Mouse (Mus musculus): ENCODE results near the gene Anks1. TPM values are rescaled to one million over a fixed set of nuclear protein-coding genes. Genes with fewer than 3 reads are reported as not detected.

Gene Anks1
- 12.4 and 14.4 TPM in 2 replicates for polyA plus RNA-seq (2015; fragmentation: Nextera tagmentation; extraction: Ambion mirVana)

- under 1% methylated on average over 71 of the region's 78 CpGs for whole genome bisulfite sequencing
- no peaks in the 10 kb centered on the region for H3K9me3 ChIP-seq (replicated peaks)
- peaks cover 18% of the 10 kb centered on the region for H3K36me3 ChIP-seq
- H3K27me3 ChIP-seq, result no peaks in the 10 kb centered on the region
- peak; percentile 91 for ATAC-seq (replicated peaks; ENCODE audit: low FRiP score)
- peak within 1 kb of the TSS; percentile 94 for H3K4me3 ChIP-seq (replicated peaks)
- H3K4me1 ChIP-seq, result peaks cover 39% of the 10 kb centered on the region
- peak within 1 kb of the TSS; percentile 88 for H3K4me2 ChIP-seq
- H3K9ac ChIP-seq, result peak within 1 kb of the TSS; percentile 93
- peak within 1 kb of the TSS; percentile 92 for H3K27ac ChIP-seq
Measured at GRCm38 (mm10) chr17:27908888-27909621, at the start of gene Anks1. Gene Anks1, plus strand, starts transcription at chr17:27909306.

GRCm38 (mm10) chr17:27865461-27865860, 43.6 kb upstream of the Anks1 start:
- Histone ChIP-seq H3K4me1 (0 out of 2 replicates have a peak, but pooled peaks cover 3% of the 10 kb centered on the region), H3K4me3 (replicated peaks) (no peak overlapping the region), H3K4me2 (no peak overlapping the region), H3K27ac (no peak overlapping the region), H3K9me3 (replicated peaks) (no peaks in the 10 kb centered on the region), H3K9ac (no peak overlapping the region), H3K36me3 (no peaks in the 10 kb centered on the region; the same call in 1 of the 2 replicates), H3K27me3 (no peaks in the 10 kb centered on the region)
- ATAC-seq (replicated peaks; ENCODE audit: low FRiP score), result no peak
- WGBS, result 86% methylated on average over 2 of the region's 2 CpGs

DNA sequence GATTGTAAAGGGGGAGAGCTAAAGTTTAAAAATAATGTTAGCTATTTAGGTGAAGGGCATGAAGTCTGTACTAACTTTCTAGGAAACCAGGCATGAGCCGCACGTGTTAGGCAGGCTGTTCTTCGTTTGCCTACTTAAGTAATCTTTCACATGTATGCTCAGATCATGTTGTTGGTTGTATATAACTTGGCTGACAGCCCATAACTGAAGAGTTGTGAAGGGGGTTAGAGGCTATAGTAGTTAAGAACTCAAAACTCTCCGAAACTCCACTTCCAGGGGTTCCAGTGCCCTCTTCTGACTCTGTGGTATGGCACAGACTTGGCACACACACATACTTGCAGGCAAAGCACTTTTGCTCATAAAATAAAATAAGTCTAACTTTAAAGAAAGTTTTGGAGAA, 42.4 kb upstream of the Anks1 start:
- Histone ChIP-seq H3K4me3 (replicated peaks) (no peak overlapping the region), H3K9me3 (replicated peaks) (no peaks in the 10 kb centered on the region), H3K36me3 (no peaks in the 10 kb centered on the region; the same call in 1 of the 2 replicates), H3K4me2 (no peak overlapping the region), H3K4me1 (0 out of 2 replicates have a peak, but pooled peaks cover 1% of the 10 kb centered on the region), H3K27ac (no peak overlapping the region), H3K9ac (no peak overlapping the region), H3K27me3 (no peaks in the 10 kb centered on the region)
- no peak for ATAC-seq (replicated peaks; ENCODE audit: low FRiP score)
- WGBS, result 80% methylated on average over 4 of the region's 4 CpGs

DNA sequence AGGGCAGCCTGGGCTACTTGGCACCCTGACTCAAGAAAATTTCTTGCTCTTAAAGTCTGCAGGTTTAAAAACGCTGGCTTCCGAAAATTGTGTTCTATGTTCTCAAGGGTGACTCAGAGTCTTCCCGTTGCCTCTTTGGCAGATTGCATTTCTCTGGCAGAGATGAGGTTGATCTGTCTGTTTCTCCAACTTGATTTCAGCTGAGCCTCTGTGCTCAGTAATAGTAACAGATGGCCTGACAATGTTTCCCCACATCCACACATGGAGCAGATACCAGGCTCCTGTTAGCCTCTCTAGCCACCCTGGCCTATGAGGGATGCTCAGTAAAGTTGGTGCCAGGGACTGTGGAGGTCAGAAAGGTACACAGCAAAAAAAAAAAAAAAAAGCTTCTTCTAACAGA, 37.3 kb upstream of the Anks1 start:
- Histone ChIP-seq H3K36me3 (no peaks in the 10 kb centered on the region; the same call in 1 of the 2 replicates), H3K4me1 (peaks cover 13% of the 10 kb centered on the region; the same call in 1 of the 2 replicates), H3K27ac (no peak overlapping the region), H3K4me3 (replicated peaks) (no peak overlapping the region), H3K27me3 (no peaks in the 10 kb centered on the region), H3K4me2 (no peak overlapping the region), H3K9ac (no peak overlapping the region), H3K9me3 (replicated peaks) (no peaks in the 10 kb centered on the region)
- no peak for ATAC-seq (replicated peaks; ENCODE audit: low FRiP score)
- 85% methylated on average over 3 of the region's 3 CpGs for WGBS

DNA sequence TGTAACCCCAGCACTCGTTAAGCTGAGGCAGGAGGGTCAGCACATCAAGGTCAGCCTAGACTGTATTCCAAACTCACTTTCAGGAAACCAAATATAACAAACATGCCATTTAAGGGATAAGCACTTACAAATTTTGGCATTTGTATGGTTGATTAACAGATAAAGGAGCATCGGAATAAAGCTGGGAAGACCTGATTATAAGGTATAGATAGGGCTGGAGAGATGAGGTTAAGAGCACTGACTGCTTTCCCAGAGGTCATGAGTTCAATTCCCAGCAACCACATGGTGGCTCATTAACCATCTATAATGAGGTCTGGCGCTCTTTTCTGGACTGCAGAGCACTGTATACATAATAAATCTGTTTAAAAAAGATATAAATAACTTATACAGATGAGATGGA, 35.5 kb upstream of the Anks1 start:
- Histone ChIP-seq H3K27me3 (no peaks in the 10 kb centered on the region), H3K4me2 (no peak overlapping the region), H3K4me3 (replicated peaks) (no peak overlapping the region), H3K9ac (no peak overlapping the region), H3K9me3 (replicated peaks) (no peaks in the 10 kb centered on the region), H3K36me3 (peaks cover 15% of the 10 kb centered on the region; the same call in 1 of the 2 replicates), H3K4me1 (peaks cover 13% of the 10 kb centered on the region; the same call in 1 of the 2 replicates), H3K27ac (no peak overlapping the region)
- 62% methylated on average over 3 of the region's 3 CpGs for WGBS
- ATAC-seq (replicated peaks; ENCODE audit: low FRiP score), result no peak

DNA sequence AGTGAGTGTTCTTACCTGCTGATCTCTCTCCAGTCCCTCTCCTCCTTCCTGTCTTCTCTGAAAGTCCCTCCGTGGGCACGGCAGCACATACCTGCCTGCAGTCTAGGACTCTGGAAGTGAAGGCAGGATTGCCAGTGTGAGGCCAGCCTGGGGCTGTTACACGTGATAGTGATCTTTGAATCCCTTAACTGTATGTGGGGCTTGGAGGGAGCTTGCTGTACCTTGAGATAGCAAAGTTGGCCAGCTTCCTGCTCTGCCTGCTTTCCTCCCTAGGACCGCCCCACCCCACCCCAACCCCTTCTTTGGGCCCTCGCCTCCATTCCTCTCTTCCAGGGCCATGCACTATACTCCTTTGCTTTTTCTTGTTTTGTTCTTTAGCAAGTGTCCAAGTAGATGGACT, 34.6 kb upstream of the Anks1 start:
- no peak overlapping the region for H3K4me3 ChIP-seq (replicated peaks)

GRCm38 (mm10) chr17:27881518-27881917, 27.6 kb upstream of the Anks1 start:
- 0 out of 2 replicates have a peak, but pooled peaks have one; percentile 36 for ATAC-seq (replicated peaks; ENCODE audit: low FRiP score)
- H3K27ac ChIP-seq, result no peak overlapping the region
- WGBS, result 60% methylated on average over 11 of the region's 11 CpGs
- H3K4me1 ChIP-seq, result no peaks in the 10 kb centered on the region
- no peak overlapping the region for H3K4me2 ChIP-seq
- H3K9ac ChIP-seq, result no peak overlapping the region
- H3K36me3 ChIP-seq, result peaks cover 92% of the 10 kb centered on the region
- no peaks in the 10 kb centered on the region for H3K9me3 ChIP-seq (replicated peaks)
- H3K27me3 ChIP-seq, result no peaks in the 10 kb centered on the region
- H3K4me3 ChIP-seq (replicated peaks), result no peak overlapping the region

More for the DNA sequence above, 34.6 kb upstream of the Anks1 start:
- H3K36me3 ChIP-seq, result peaks cover 24% of the 10 kb centered on the region
- ATAC-seq (replicated peaks; ENCODE audit: low FRiP score), result 0 out of 2 replicates have a peak, but pooled peaks have one; percentile 22
- H3K4me2 ChIP-seq, result no peak overlapping the region
- H3K27ac ChIP-seq, result 0 out of 2 replicates have a peak overlapping the region, but pooled peaks have one; percentile 28
- peaks cover 13% of the 10 kb centered on the region; the same call in 1 of the 2 replicates for H3K4me1 ChIP-seq
- no peak overlapping the region for H3K9ac ChIP-seq
- no peaks in the 10 kb centered on the region for H3K27me3 ChIP-seq
- WGBS, result 65% methylated on average over 5 of the region's 5 CpGs
- no peaks in the 10 kb centered on the region for H3K9me3 ChIP-seq (replicated peaks)

DNA sequence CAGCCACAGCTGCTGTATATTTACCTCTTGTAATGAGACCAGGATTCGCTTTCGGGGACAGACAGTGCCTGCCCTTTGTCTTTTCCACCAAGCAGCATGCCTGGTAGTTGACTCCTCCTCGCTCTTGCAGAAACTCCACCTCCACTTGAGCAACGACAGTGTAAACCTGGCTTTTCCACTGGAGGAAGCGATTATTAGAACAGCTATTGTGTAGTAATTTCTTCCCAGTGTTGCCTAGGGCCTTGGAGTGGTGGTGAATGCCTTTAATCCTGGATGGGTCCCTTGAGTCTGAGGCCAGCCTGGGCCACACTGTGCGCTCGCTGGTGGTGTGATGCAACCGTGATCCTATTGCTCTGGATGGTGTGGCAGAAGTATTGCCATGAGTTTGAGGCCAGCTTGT, 26.0 kb upstream of the Anks1 start:
- H3K4me1 ChIP-seq, result no peaks in the 10 kb centered on the region
- peaks cover 97% of the 10 kb centered on the region for H3K36me3 ChIP-seq
- 91% methylated on average over 8 of the region's 8 CpGs for WGBS
- no peak overlapping the region for H3K27ac ChIP-seq
- no peaks in the 10 kb centered on the region for H3K27me3 ChIP-seq
- H3K9ac ChIP-seq, result no peak overlapping the region
- no peak for ATAC-seq (replicated peaks; ENCODE audit: low FRiP score)
- no peak overlapping the region for H3K4me3 ChIP-seq (replicated peaks)
- no peak overlapping the region for H3K4me2 ChIP-seq
- H3K9me3 ChIP-seq (replicated peaks), result no peaks in the 10 kb centered on the region

- peaks cover 92% of the 10 kb centered on the region for H3K36me3 ChIP-seq
- no peak overlapping the region for H3K27ac ChIP-seq
- no peak overlapping the region for H3K4me3 ChIP-seq (replicated peaks)
- no peak for ATAC-seq (replicated peaks; ENCODE audit: low FRiP score)
- H3K9me3 ChIP-seq (replicated peaks), result no peaks in the 10 kb centered on the region
- H3K4me1 ChIP-seq, result no peaks in the 10 kb centered on the region
- H3K4me2 ChIP-seq, result no peak overlapping the region
- 89% methylated on average over 6 of the region's 6 CpGs for WGBS
- H3K9ac ChIP-seq, result no peak overlapping the region
- H3K27me3 ChIP-seq, result no peaks in the 10 kb centered on the region
Measured at GRCm38 (mm10) chr17:27883994-27884393, 25.1 kb upstream of the Anks1 start.

DNA sequence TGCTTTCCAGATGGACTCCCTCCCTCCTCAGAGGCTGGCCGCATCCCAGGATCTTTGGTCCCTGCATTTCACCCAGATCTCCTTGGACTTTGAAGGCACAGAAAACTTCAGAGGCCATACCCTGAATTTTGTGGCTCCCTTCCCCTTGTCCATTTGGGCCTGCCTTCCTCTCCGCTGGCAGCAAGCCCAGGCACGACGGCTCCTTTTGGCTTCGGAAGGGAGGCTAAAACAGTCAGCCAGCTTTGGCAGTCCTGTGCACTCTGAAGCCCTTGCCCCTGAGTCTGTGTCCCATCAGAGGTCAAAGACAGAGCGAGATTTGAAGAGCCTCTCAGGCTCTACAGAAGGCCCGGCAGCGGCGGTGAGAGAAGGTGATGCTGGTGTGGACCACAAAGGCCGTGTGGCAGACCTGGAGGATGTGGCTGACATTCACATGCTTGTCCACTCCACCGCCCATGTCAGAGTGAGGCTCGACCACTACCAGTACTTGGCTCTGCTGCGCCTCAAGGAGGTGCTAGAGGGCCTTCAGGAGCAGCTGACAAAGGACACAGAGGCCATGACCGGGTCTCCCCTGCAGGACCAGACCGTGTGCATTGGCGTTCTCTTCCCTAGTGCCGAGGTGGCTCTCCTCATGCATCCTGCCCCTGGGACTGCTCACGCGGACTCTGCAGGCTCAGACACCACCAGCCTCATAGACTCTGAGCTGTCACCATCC, 22.5 kb upstream of the Anks1 start:
- no peak overlapping the region for H3K27ac ChIP-seq
- H3K4me3 ChIP-seq (replicated peaks), result no peak overlapping the region
- no peak overlapping the region for H3K4me2 ChIP-seq
- no peak for ATAC-seq (replicated peaks; ENCODE audit: low FRiP score)
- H3K27me3 ChIP-seq, result no peaks in the 10 kb centered on the region
- 87% methylated on average over 19 of the region's 19 CpGs for WGBS
- H3K36me3 ChIP-seq, result peaks cover 92% of the 10 kb centered on the region
- no peak overlapping the region for H3K9ac ChIP-seq
- no peaks in the 10 kb centered on the region for H3K9me3 ChIP-seq (replicated peaks)
- no peaks in the 10 kb centered on the region for H3K4me1 ChIP-seq

GRCm38 (mm10) chr17:27907512-27908205, 1.4 kb upstream of the Anks1 start:
- peak overlapping the region; percentile 69 for H3K27ac ChIP-seq
- H3K27me3 ChIP-seq, result no peaks in the 10 kb centered on the region
- H3K4me1 ChIP-seq, result peaks cover 39% of the 10 kb centered on the region
- ATAC-seq (replicated peaks; ENCODE audit: low FRiP score), result peak; percentile 48; the same call in 1 of the 2 replicates
- peaks cover 27% of the 10 kb centered on the region for H3K36me3 ChIP-seq
- H3K9me3 ChIP-seq (replicated peaks), result no peaks in the 10 kb centered on the region
- H3K9ac ChIP-seq, result peak overlapping the region; percentile 93
- under 1% methylated on average over 45 of the region's 45 CpGs for whole genome bisulfite sequencing
- H3K4me2 ChIP-seq, result peak overlapping the region; percentile 88
- H3K4me3 ChIP-seq (replicated peaks), result peak overlapping the region; percentile 94

Measured in kidney, embryonic 15.5 days (tissue).